Mouse (Mus musculus) thymus, postnatal 14 days (tissue): ENCODE data around the gene Eya4.

Source experiments
- DNase-seq: peaks from one replicate; pipeline ENCODE4 v3.0.0; 2021

The Eya4 gene

DNA sequence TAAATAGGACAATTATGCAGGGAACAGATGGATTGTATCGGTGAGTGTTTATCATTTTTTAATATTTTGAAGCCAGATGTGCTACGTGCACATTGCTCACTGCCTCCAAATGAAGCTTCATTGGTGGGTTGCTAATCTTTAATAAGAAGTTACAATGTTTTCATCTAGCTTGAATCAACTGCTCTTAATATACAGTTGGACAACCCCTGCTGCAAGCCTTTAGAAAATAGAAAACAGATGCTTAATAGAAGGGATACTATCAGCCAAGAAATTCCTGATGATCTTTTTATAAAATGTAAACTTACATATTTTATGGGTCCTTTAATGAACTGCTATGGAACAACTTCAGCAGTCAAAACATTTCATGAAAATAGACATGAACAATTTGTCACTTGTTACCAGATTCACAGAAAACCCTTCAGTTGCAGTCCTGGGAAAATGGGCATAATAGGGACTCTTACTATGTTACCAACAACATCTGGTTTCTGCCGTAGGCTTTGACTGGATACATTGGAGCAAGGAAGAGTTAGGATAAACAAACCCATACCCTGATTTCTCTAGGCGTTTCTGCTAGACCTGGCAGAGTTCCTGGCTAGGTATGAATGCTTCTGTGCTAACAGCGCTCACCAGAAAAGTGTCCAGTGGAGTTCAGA lies 290.4 kb downstream of the Eya4 start:
- DNase-seq, result no peak

DNA sequence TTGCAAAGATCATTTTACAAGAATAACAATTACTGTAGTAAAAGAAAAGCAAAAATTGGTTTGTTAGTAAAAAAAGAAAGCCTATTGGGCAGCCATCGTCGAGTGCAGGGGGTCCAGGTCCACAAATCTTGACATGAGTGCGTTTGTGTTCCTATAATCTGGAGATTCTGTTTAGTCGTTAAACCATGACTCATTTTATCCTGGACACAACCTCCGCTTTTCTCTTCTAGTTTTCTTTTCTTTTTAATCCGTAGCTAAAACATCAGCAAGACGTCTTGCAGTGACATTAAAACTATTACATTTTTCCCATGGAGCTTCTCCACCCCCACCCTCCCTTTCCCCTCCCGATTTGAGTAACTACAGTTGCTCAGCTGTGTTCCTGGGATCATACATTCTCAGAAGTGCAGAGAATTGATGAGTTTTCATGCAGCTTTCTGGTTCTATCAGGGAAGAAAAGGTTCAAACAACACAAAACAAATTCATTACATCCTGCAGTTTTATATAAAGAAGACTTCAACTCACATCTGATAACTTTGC lies 297.1 kb downstream of the Eya4 start:
- DNase-seq, result no peak
